Mouse (Mus musculus) thymus, postnatal 25 days (tissue): ENCODE measurements around the gene Txnrd2.

Source experiments
- DNase-seq: peaks from one replicate; pipeline ENCODE4 v3.0.0; 2022

Txnrd2 gene

DNA sequence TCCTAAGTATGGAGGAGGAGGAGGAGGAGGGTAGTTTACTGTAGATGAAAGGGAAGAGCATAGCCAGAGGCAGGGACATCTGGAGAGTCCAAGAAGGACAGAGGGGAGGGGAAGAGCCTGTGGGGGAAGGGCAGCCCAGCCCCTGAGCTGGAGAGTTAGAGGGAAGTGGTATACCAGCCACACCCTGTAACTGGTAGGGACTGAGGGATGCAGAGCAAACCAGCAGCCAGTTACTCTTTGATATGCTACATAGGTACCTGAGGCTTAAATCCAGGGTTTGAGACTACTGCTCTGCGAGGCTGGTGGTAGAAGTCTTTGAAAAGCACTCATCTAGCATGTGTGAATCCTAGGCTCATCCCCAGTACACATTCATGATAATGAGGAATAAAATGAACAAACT is 64.7 kb downstream of the Txnrd2 start:
- no peak for DNase-seq

GRCm38 (mm10) chr16:18497865-18498515 is 71.8 kb downstream of the Txnrd2 start:
- peak; percentile 78 for DNase-seq

GRCm38 (mm10) chr16:18498558-18498990 is 72.4 kb downstream of the Txnrd2 start, which contains the start of the genes Gnb1l and Rtl10:
Gene Gnb1l, plus strand, starts transcription at chr16:18498713.
Gene Rtl10, plus strand, starts transcription at chr16:18498901.
- DNase-seq, result peak; percentile 98

- DNase-seq, result no peak
Observed at GRCm38 (mm10) chr16:18498996-18499395, 72.8 kb downstream of the Txnrd2 start.

- DNase-seq, result peak; percentile 61
Observed at GRCm38 (mm10) chr16:18501531-18501930, 75.3 kb downstream of the Txnrd2 start.

DNA sequence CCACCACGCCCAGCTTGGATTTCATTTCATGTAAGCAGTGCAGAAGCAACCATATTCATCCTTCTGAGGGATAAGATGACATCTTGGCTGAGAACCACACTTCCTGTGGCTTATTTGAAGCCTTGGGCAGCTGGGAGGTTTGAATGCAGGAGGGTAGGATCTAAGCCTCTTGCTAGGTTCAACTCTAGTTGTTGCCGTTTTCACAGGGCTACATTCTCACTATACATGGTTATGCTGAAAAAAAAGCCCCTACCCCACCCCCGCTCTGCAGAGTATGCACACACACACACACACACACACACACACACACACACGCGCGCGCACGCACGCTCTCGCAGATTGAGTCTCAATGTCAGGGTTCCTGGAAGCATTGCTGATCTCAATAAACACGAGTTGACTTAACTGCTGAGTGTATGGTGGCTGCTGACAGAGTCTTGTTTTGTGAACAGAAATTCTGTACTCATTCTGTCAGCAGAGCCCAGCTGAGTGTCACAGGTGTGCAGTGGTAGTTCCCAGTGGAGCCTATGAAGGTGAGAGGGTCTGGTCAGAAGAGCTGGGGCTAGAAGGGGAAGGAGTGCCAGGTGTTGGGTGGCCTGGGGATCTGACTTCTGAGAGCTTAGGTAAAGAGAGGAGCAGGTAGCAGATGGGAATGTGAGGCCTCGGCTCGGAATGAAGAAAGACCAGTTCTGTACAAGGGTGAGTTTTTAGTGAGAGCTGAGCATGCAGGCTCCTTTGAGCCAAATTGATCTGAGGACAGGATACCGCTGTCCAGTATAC is 77.6 kb downstream of the Txnrd2 start:
- DNase-seq, result peak; percentile 65

GRCm38 (mm10) chr16:18506524-18507199 is 80.5 kb downstream of the Txnrd2 start:
- DNase-seq, result no peak

DNA sequence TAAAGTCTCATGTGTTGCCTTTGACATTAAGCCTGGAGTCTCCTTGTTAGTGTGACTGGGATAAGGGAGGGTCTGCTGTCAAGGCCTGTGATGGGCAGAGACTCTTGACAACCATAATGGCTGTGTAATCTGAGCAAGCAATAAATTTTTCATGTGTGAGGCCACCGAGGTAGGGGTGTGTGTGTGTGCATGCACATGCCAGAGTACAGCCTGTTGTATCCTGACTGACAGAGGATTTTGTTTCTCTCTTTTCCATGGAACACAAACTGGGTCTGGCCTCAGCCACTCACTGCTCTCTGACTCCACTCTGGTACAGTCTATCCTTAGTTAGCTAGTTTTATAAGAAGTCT is 81.0 kb downstream of the Txnrd2 start:
- no peak for DNase-seq

GRCm38 (mm10) chr16:18511741-18512140 is 85.6 kb downstream of the Txnrd2 start:
- DNase-seq, result no peak

DNA sequence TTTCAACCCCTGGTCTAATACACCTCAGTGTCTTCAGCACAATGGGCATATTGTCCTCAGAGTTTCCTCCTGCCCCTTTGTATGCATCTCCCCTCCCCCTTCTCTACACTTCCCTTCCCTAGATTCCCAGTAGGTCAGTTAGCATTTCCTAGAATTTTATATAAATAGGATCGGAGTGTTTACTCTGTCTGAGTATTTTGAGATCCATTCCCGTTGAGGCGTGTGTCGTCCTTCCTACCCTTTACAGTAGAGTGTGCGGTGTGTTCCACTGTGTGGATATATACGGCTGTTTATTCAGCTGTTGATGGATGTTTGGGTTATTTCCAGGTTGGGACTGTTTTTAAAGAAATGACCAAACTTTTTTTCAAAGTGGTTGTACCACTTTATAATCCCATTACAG is 87.3 kb downstream of the Txnrd2 start:
- no peak for DNase-seq

DNA sequence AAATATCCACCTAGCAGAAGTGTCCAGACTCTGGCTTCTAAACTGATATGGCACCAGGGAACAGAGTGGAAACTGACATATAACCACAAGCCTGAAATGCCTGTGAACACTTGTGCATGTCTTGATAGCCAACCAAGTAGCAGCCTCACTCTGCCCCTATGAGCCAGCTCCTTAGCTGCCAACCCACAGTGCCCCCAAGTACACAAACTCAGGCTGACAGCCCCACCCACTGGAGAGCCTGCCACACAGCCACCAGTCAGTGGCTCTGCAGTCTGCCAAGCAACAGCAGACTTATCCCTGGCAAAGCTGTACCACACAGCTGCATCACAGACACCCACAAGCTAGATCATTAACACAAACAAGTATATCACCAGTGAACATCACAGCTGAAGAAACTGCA is 91.9 kb downstream of the Txnrd2 start:
- DNase-seq, result peak; percentile 79

DNA sequence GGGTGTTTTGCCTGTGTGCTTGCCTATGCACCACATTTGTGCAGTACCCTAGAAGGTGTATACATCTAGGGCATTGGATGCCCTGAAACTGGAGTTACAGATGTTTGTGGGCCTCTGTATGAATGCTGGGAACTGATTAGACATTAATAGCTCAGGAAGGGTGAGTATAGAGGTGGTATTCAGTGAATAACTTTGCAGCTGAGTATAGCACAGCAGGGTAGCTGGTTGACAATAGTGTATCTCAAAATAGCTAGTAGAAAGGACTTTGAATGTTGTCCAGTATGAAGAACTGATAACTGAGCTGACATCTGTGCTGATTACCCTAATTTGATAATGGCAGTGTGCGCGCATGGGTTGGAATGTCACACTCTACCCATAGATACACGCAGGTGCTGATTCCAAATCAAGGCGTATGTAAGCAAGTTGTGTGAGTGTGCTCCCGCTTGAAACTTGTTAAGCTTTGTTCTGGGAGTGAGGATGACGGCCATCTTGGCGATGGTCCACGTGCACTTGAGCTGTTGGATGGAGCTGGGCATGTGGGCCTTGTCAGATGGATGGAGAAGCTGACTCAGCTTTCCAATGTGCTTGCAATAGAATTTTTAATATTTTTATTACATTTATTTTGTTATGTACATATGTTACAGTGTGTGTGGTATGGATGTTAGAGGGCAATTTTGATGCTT is 97.5 kb downstream of the Txnrd2 start:
- no peak for DNase-seq

DNA sequence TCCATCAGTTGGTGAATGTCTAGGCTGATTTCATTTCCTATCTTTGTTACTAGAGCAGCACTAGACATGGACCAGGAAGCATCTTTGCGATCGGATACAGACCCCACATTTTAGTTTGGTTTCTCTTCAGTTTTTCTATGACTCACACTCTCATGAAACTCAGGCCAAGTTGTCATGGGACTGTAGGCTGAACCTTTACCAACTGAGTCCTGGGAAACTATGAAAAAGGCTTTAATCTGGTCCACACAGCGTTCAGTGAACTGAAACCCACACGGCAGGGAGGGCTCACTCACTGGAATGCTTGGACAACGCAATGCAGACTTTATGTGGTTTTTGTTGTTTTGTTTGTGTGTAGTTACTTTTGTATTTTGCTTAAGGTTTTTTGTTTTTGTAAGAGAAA is 102.5 kb downstream of the Txnrd2 start:
- DNase-seq, result no peak
